Mouse (Mus musculus) CD4-positive, CD25-positive, alpha-beta regulatory T cell, adult 2 months (primary cell): ENCODE results near the gene Olfr694.
"Not testable (repeated sequence)": the region's sequence is repeated elsewhere in the genome, so short reads cannot be mapped to it uniquely, and the experiment has no call there.

Experiments used
- DNase-seq: peaks from one replicate; pipeline ENCODE4 v3.0.0-alpha.2; 2012; ENCODE audit warnings: low read depth, low spot score

The Olfr694 gene

GRCm38 (mm10) chr7:106691714-106692113 lies at the start of gene Olfr694:
Gene Olfr694, minus strand, starts transcription at chr7:106691814.
- DNase-seq = no peak

- no peak for DNase-seq
Observed at GRCm38 (mm10) chr7:106737028-106737427, 45.4 kb upstream of the Olfr694 start.

GRCm38 (mm10) chr7:106733717-106734116 lies 42.1 kb upstream of the Olfr694 start:
- no peak for DNase-seq

GRCm38 (mm10) chr7:106725654-106726053 lies 34.0 kb upstream of the Olfr694 start:
- DNase-seq = not testable (repeated sequence)

- no peak for DNase-seq
Observed at GRCm38 (mm10) chr7:106716296-106716695, 24.7 kb upstream of the Olfr694 start, which contains the start of gene Olfr695. Gene Olfr695, minus strand, starts transcription at chr7:106716396.

- no peak for DNase-seq
Observed at GRCm38 (mm10) chr7:106711463-106711862, 19.8 kb upstream of the Olfr694 start.

- not testable (repeated sequence) for DNase-seq
Observed at GRCm38 (mm10) chr7:106707705-106708104, 16.1 kb upstream of the Olfr694 start.

- DNase-seq = no peak
Observed at GRCm38 (mm10) chr7:106696891-106697290, 5.3 kb upstream of the Olfr694 start.

- no peak for DNase-seq
Observed at GRCm38 (mm10) chr7:106692976-106693375, 1.4 kb upstream of the Olfr694 start.

- DNase-seq = no peak
Observed at GRCm38 (mm10) chr7:106685382-106685781, 6.2 kb downstream of the Olfr694 start.

GRCm38 (mm10) chr7:106680484-106680883 lies 11.1 kb downstream of the Olfr694 start, which contains the start of gene Olfr693:
Gene Olfr693, minus strand, starts transcription at chr7:106680584.
- no peak for DNase-seq

GRCm38 (mm10) chr7:106652344-106652652 lies 39.3 kb downstream of the Olfr694 start:
- DNase-seq = no peak

- peak; percentile 30 for DNase-seq
Observed at GRCm38 (mm10) chr7:106651555-106652343, 39.9 kb downstream of the Olfr694 start.

GRCm38 (mm10) chr7:106649774-106650173 lies 41.8 kb downstream of the Olfr694 start:
- no peak for DNase-seq

- peak; percentile 40 for DNase-seq
Observed at GRCm38 (mm10) chr7:106645261-106645660, 46.4 kb downstream of the Olfr694 start.

- DNase-seq = peak; percentile 64
Observed at GRCm38 (mm10) chr7:106644222-106644870, 47.3 kb downstream of the Olfr694 start.

GRCm38 (mm10) chr7:106640839-106641238 lies 50.8 kb downstream of the Olfr694 start:
- DNase-seq = no peak

- DNase-seq = no peak
Observed at GRCm38 (mm10) chr7:106635560-106635959, 56.1 kb downstream of the Olfr694 start.
